Mouse (Mus musculus) lung, postnatal 36 days (tissue): ENCODE results near the gene Cdc40.
A peak's percentile ranks its signal among the peaks of the same experiment; 100 is the strongest.

ENCODE experiments used
- DNase-seq: peaks from one replicate; pipeline ENCODE4 v3.0.0; 2022; ENCODE audit warnings: mixed read lengths

The Cdc40 gene

GRCm38 (mm10) chr10:40882831-40883643 is at the start of gene Cdc40, which contains the start of gene Wasf1:
Gene Cdc40, minus strand, starts transcription at chr10:40883311.
Gene Wasf1, plus strand, starts transcription at chr10:40883475.
- DNase-seq = peak; percentile 96

- no peak for DNase-seq
Measured at GRCm38 (mm10) chr10:40919464-40919863, 36.4 kb upstream of the Cdc40 start.

GRCm38 (mm10) chr10:40918669-40919440 is 35.7 kb upstream of the Cdc40 start:
- no peak for DNase-seq

- DNase-seq = no peak
Measured at GRCm38 (mm10) chr10:40915240-40915639, 32.1 kb upstream of the Cdc40 start.

GRCm38 (mm10) chr10:40910811-40911210 is 27.7 kb upstream of the Cdc40 start:
- no peak for DNase-seq

GRCm38 (mm10) chr10:40908580-40908979 is 25.5 kb upstream of the Cdc40 start:
- no peak for DNase-seq

- no peak for DNase-seq
Measured at GRCm38 (mm10) chr10:40906802-40907201, 23.7 kb upstream of the Cdc40 start.

GRCm38 (mm10) chr10:40906131-40906530 is 23.0 kb upstream of the Cdc40 start:
- DNase-seq = no peak

GRCm38 (mm10) chr10:40901786-40902185 is 18.7 kb upstream of the Cdc40 start:
- no peak for DNase-seq

- no peak for DNase-seq
Measured at GRCm38 (mm10) chr10:40896656-40897055, 13.5 kb upstream of the Cdc40 start.

GRCm38 (mm10) chr10:40895765-40896164 is 12.7 kb upstream of the Cdc40 start:
- DNase-seq = no peak

GRCm38 (mm10) chr10:40889146-40889545 is 6.0 kb upstream of the Cdc40 start:
- no peak for DNase-seq

GRCm38 (mm10) chr10:40887316-40887715 is 4.2 kb upstream of the Cdc40 start:
- DNase-seq = no peak

GRCm38 (mm10) chr10:40885432-40885831 is 2.3 kb upstream of the Cdc40 start:
- no peak for DNase-seq

- DNase-seq = peak; percentile 27
Measured at GRCm38 (mm10) chr10:40884279-40884806, 1.2 kb upstream of the Cdc40 start.

- DNase-seq = no peak
Measured at GRCm38 (mm10) chr10:40883644-40884278, 650 bp upstream of the Cdc40 start.

- DNase-seq = peak; percentile 17
Measured at GRCm38 (mm10) chr10:40882333-40882732, 778 bp downstream of the Cdc40 start.

- no peak for DNase-seq
Measured at GRCm38 (mm10) chr10:40881236-40881635, 1.9 kb downstream of the Cdc40 start.

GRCm38 (mm10) chr10:40879969-40880368 is 3.1 kb downstream of the Cdc40 start:
- no peak for DNase-seq

GRCm38 (mm10) chr10:40878246-40878645 is 4.9 kb downstream of the Cdc40 start:
- no peak for DNase-seq

- DNase-seq = no peak
Measured at GRCm38 (mm10) chr10:40872052-40872451, 11.1 kb downstream of the Cdc40 start.

- DNase-seq = peak; percentile 64
Measured at GRCm38 (mm10) chr10:40871301-40871700, 11.8 kb downstream of the Cdc40 start.

- DNase-seq = no peak
Measured at GRCm38 (mm10) chr10:40868081-40868480, 15.0 kb downstream of the Cdc40 start.
